Mouse (Mus musculus) lung, postnatal 0 days (tissue): ENCODE results near the gene Uqcc1. TPM values are rescaled to one million over a fixed set of nuclear protein-coding genes. Genes with fewer than 3 reads are reported as not detected.

ENCODE experiments used
- ATAC-seq: fragments of 200-750 bp; cut with Nextera tagmentation; 2 replicates; pipeline ENCODE4 v1.8.0; 2017; ENCODE audit warnings: moderate library complexity
- DNase-seq: peaks from one replicate; pipeline ENCODE4 v3.0.0-alpha.2; 2016; ENCODE audit warnings: low spot score
- H3K27ac ChIP-seq: fragments of 300-500 bp; sonication (generic); 2 replicates; pipeline ENCODE4 v1.5.1; 2014; ENCODE audit warnings: antibody characterized with exemption, mild to moderate bottlenecking, low read length, mixed read lengths
- H3K27me3 ChIP-seq: fragments of 300-500 bp; sonication (generic); replicated peaks from 2 replicates; pipeline ENCODE4 v1.6.1; 2014; ENCODE audit warnings: low read length, mixed read lengths; ENCODE audit not compliant: insufficient read depth
- H3K36me3 ChIP-seq: fragments of 300-500 bp; sonication (generic); 2 replicates; pipeline ENCODE4 v1.6.1; 2014; ENCODE audit warnings: low read length, mixed read lengths; ENCODE audit not compliant: insufficient read depth
- H3K4me1 ChIP-seq: fragments of 300-500 bp; sonication (generic); 2 replicates; pipeline ENCODE4 v1.6.1; 2014; ENCODE audit warnings: antibody characterized with exemption, low read depth, low read length, mixed read lengths; ENCODE audit not compliant: insufficient read depth
- H3K4me2 ChIP-seq: fragments of 300-500 bp; sonication (generic); replicated peaks from 2 replicates; pipeline ENCODE4 v1.6.1; 2014; ENCODE audit warnings: low read depth, mild to moderate bottlenecking, low read length, moderate library complexity, mixed read lengths
- H3K4me3 ChIP-seq: fragments of 300-500 bp; sonication (generic); 2 replicates; pipeline ENCODE4 v1.5.1; 2014; ENCODE audit warnings: low read depth, low read length
- H3K9ac ChIP-seq: fragments of 300-500 bp; sonication (generic); replicated peaks from 2 replicates; pipeline ENCODE4 v1.6.1; 2014; ENCODE audit warnings: low read depth, mild to moderate bottlenecking
- H3K9me3 ChIP-seq: fragments of 300-500 bp; sonication (generic); 2 replicates; pipeline ENCODE4 v1.6.1; 2016; ENCODE audit warnings: low read length, mixed read lengths
- CTCF ChIP-seq: IDR thresholded peaks from 2 replicates; pipeline ENCODE4 v1.5.1; 2016; ENCODE audit warnings: antibody characterized with exemption, mild to moderate bottlenecking
- EP300 ChIP-seq: IDR thresholded peaks from 2 replicates; pipeline ENCODE4 v1.6.1; 2016; ENCODE audit warnings: antibody characterized with exemption, mild to moderate bottlenecking, control low read depth
- WGBS: fragments of 180-500 bp; shearing (Covaris S2); extraction: QIAGEN DNeasy Blood & Tissue Kit; methylation state at CpG from one replicate; pipeline ENCODE4 v1.1.7; 2014; 5-methylcytosine and 5-hydroxymethylcytosine counted together
- polyA plus RNA-seq: library from polyadenylated mRNA; unstranded; fragments of >200 nt; fragmentation: Nextera tagmentation; extraction: Ambion mirVana; gene quantifications from 2 replicates; pipeline ENCODE4 v1.2.1, GENCODE M21; 2015

The Uqcc1 gene
- polyA plus RNA-seq, 1 experiment from 2014 or later, result 24.4 TPM

DNA sequence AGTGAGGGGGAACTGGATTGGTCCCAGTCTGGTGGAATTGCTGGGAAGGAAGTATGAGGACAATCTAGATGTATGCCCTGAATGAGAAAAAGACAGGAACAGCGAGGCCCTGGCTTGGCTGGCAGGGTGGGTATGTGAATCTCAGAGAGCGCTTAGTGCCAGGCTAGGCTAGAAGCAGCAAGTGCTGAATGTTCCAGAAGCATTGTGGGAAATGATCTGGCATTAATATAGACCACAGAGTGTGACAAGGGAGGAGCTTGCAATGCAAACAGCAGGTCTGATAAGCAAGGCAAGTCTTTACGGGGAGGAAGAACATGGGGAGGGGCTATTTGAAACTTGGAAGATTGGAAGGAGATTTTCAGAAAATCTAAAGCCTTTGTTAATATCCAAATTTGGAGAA, 48.0 kb downstream of the Uqcc1 start:
- H3K36me3 ChIP-seq, result peaks cover 5% of the 10 kb centered on the region; the same call in 1 of the 2 replicates
- no peak overlapping the region for H3K27ac ChIP-seq
- ATAC-seq (no peak), DNase-seq (no peak)
- H3K4me1 ChIP-seq, result no peaks in the 10 kb centered on the region
- no peak overlapping the region for H3K4me3 ChIP-seq
- no peak overlapping the region for H3K9ac ChIP-seq
- H3K27me3 ChIP-seq, result no peaks in the 10 kb centered on the region
- no peaks in the 10 kb centered on the region for H3K9me3 ChIP-seq
- TF ChIP-seq CTCF (no peak), EP300 (no peak)
- H3K4me2 ChIP-seq, result no peak overlapping the region
- WGBS, result 70% methylated on average over 3 of the region's 3 CpGs

DNA sequence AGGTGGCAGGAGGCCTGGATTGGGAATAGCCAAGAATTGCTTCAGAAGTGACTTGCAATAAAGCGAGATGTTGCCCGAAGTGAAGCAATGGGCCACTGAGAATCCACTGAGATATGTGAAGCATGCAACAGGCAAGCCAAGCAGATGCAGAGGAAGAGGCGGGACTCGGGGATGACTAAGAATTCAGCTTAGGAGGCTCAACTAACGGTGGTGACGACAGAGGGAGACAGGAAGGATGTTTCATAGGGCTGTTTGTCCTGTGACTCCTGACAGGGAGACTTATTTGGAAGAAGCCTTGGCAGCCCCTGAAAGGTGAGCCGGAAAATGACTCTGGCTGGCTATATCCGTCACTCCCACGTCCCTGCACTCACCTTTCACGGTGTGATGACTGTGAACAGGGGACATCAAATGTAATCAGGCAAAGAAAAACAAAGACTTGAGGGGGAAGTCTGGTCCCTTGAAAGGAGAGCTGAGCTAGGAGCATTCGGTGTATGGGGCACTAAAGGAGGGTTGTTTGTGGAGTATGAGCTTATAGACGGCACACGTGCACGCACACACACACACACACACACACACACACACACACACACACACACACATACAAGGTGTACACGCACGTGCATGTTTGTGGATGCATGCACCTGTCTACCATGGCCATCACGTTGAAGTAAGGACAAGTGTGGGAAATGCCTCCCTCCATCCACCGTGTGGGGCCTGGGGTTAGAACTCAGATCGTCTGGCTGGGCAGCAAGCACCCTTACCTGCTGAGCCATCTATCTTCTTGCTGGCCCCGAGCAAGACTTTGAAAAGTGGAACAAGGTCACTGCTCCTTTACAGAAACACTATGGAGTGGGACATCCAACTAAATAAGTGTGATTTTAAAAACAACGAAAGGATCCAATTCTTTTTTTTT, 50.9 kb downstream of the Uqcc1 start:
- no peak for DNase-seq
- no peak overlapping the region for H3K27ac ChIP-seq
- ATAC-seq, result peak; percentile 21; the same call in 1 of the 2 replicates
- H3K4me3 ChIP-seq, result no peak overlapping the region
- H3K36me3 ChIP-seq, result 0 out of 2 replicates have a peak, but pooled peaks cover 9% of the 10 kb centered on the region
- H3K27me3 ChIP-seq, result no peaks in the 10 kb centered on the region
- TF ChIP-seq CTCF (no peak), EP300 (no peak)
- no peaks in the 10 kb centered on the region for H3K4me1 ChIP-seq
- no peak overlapping the region for H3K9ac ChIP-seq
- H3K4me2 ChIP-seq, result no peak overlapping the region
- no peaks in the 10 kb centered on the region for H3K9me3 ChIP-seq
- 73% methylated on average over 21 of the region's 21 CpGs for WGBS

DNA sequence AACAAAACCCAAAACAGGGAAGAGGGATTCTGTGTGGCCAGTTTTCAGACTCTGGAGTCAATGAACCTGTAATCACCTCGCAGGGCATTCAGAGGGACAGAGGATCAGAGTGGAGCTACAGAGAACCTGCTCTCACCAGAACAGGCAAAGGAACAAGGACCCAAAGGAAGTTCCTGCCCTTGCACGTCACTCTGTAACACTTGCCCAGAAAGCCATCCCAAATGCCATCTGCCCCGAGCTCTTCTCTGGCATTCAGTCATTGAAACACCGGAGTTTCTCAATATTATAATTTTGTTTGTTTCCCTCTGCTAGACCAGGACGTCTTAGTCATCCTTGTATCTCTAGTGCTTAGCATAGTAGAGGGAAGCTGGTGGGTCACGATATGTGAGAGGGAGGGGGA, 56.5 kb downstream of the Uqcc1 start:
- H3K9me3 ChIP-seq, result no peaks in the 10 kb centered on the region
- no peak overlapping the region for H3K4me2 ChIP-seq
- no peak overlapping the region for H3K9ac ChIP-seq
- WGBS, result 56% methylated on average over 6 of the region's 6 CpGs
- no peak overlapping the region for H3K4me3 ChIP-seq
- H3K27ac ChIP-seq, result no peak overlapping the region
- H3K27me3 ChIP-seq, result no peaks in the 10 kb centered on the region
- DNase-seq (no peak), ATAC-seq (no peak)
- peaks cover 4% of the 10 kb centered on the region; the same call in 1 of the 2 replicates for H3K36me3 ChIP-seq
- H3K4me1 ChIP-seq, result 0 out of 2 replicates have a peak, but pooled peaks cover 6% of the 10 kb centered on the region
- no peak for TF ChIP-seq CTCF
- no peak for TF ChIP-seq EP300

GRCm38 (mm10) chr2:155872930-155873507, 57.1 kb downstream of the Uqcc1 start:
- Histone ChIP-seq H3K27ac (no peak overlapping the region), H3K9me3 (no peaks in the 10 kb centered on the region), H3K36me3 (peaks cover 4% of the 10 kb centered on the region; the same call in 1 of the 2 replicates), H3K4me3 (no peak overlapping the region), H3K4me1 (0 out of 2 replicates have a peak, but pooled peaks cover 6% of the 10 kb centered on the region), H3K4me2 (no peak overlapping the region), H3K9ac (no peak overlapping the region), H3K27me3 (no peaks in the 10 kb centered on the region)
- DNase-seq, result peak; percentile 62
- ATAC-seq, result peak; percentile 35; the same call in 1 of the 2 replicates
- 30% methylated on average over 10 of the region's 10 CpGs for WGBS
- TF ChIP-seq EP300, result no peak
- TF ChIP-seq CTCF, result no peak

- Histone ChIP-seq H3K27me3 (no peaks in the 10 kb centered on the region), H3K27ac (no peak overlapping the region), H3K9ac (no peak overlapping the region), H3K4me2 (no peak overlapping the region), H3K4me3 (no peak overlapping the region), H3K36me3 (peaks cover 8% of the 10 kb centered on the region; the same call in 1 of the 2 replicates), H3K4me1 (0 out of 2 replicates have a peak, but pooled peaks cover 6% of the 10 kb centered on the region), H3K9me3 (no peaks in the 10 kb centered on the region)
- TF ChIP-seq CTCF (no peak), EP300 (no peak)
- ATAC-seq, result no peak
- DNase-seq, result no peak
- WGBS, result 64% methylated on average over 8 of the region's 8 CpGs
These were observed 57.6 kb downstream of the Uqcc1 start for GRCm38 (mm10) chr2:155872486-155872885.

- Histone ChIP-seq H3K9me3 (no peaks in the 10 kb centered on the region), H3K27me3 (no peaks in the 10 kb centered on the region), H3K27ac (no peak overlapping the region), H3K4me1 (0 out of 2 replicates have a peak, but pooled peaks cover 6% of the 10 kb centered on the region), H3K9ac (no peak overlapping the region), H3K4me3 (no peak overlapping the region), H3K36me3 (peaks cover 4% of the 10 kb centered on the region; the same call in 1 of the 2 replicates), H3K4me2 (no peak overlapping the region)
- TF ChIP-seq EP300, result no peak
- no peak for TF ChIP-seq CTCF
- 67% methylated on average over 5 of the region's 5 CpGs for WGBS
- DNase-seq (no peak), ATAC-seq (peak; percentile 25; the same call in 1 of the 2 replicates)
These were observed 60.3 kb downstream of the Uqcc1 start for GRCm38 (mm10) chr2:155869772-155870171.
